ENCODE assay signal across 8 mouse cellular contexts in the genomic region with DNA sequence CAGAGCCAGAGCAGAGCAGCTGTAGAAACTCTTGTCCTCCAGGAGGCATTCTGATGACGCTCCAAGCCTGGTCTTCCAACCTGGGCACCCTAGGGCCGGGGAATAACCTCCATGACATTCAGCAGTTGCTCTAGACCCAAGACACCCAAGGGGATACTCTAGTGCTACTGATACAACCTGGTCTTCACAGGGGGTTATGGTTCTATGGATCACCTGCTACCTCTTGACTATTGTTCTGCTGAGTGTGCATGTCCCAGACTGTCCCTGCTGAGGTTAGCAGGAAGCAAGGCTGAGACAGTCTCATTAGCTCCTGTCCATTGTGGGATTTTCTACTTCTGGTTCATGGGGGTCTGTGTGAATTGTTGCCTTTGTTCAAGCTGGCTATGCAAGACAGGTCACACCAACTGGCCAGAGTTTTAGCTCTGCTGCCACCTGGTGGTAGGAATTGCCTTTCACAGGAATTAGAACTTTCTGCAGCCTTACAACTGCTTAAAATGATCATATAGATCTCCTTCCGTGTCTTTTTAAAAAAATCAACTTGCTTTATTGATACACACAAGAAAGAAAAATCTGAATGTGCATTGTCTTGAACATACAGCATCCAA. TPM values are rescaled to one million over a fixed set of nuclear protein-coding genes. Genes with fewer than 3 reads are reported as not detected.
DNase-seq lines count a peak whose midpoint lies in the region; ATAC-seq and TF ChIP-seq lines count a peak whose summit lies in the region.

No protein-coding gene starts in this region.

- peak; percentile 53 for TF ChIP-seq CTCF in C2C12 (IDR thresholded peaks at IDR 0.05; ENCODE audit: control insufficient read depth, insufficient read depth, insufficient read length)

- H3K79me2 ChIP-seq in C2C12 (ENCODE audit: control insufficient read depth, insufficient read depth): no peaks in the 10 kb centered on the region

- H3K4me1 ChIP-seq in liver, embryonic 13.5 days (replicated peaks): no peaks in the 10 kb centered on the region
- H3K4me1 ChIP-seq in neural tube, embryonic 13.5 days (replicated peaks): no peaks in the 10 kb centered on the region

- WGBS in liver, embryonic 13.5 days (ENCODE audit: insufficient replicate concordance): 33% methylated on average over 3 of the region's 3 CpGs
- 50% methylated on average over 3 of the region's 3 CpGs for WGBS in neural tube, embryonic 13.5 days

- no peak overlapping the region for H3ac ChIP-seq in C2C12 (ENCODE audit: control insufficient read depth, insufficient read length, low read depth)

- H3K4me2 ChIP-seq in liver, embryonic 13.5 days: no peak overlapping the region
- no peak overlapping the region for H3K4me2 ChIP-seq in neural tube, embryonic 13.5 days

- no peaks in the 10 kb centered on the region for H3K36me3 ChIP-seq in C2C12 (ENCODE audit: control insufficient read depth, insufficient read depth)
- no peaks in the 10 kb centered on the region for H3K36me3 ChIP-seq in liver, embryonic 13.5 days
- no peaks in the 10 kb centered on the region for H3K36me3 ChIP-seq in neural tube, embryonic 13.5 days

- H3K27me3 ChIP-seq in C2C12 (ENCODE audit: control insufficient read depth, insufficient read depth, insufficient read length): no peaks in the 10 kb centered on the region
- no peaks in the 10 kb centered on the region for H3K27me3 ChIP-seq in liver, embryonic 13.5 days
- no peaks in the 10 kb centered on the region for H3K27me3 ChIP-seq in neural tube, embryonic 13.5 days

- peak; percentile 79 for ATAC-seq in granulocyte monocyte progenitor cell, adult 5-6 weeks (replicated peaks; ENCODE audit: poor library complexity, severe bottlenecking)
- no peak for ATAC-seq in liver, embryonic 13.5 days (ENCODE audit: low read depth)
- ATAC-seq in neural tube, embryonic 13.5 days (ENCODE audit: low read depth): peak; percentile 89

- no peak overlapping the region for H3K27ac ChIP-seq in liver, embryonic 13.5 days
- no peak overlapping the region for H3K27ac ChIP-seq in neural tube, embryonic 13.5 days (replicated peaks)

- DNase-seq in adrenal gland, adult 2 months: peak; percentile 65
- peak; percentile 93 for DNase-seq in embryo, embryonic 10.5 days (ENCODE audit: low spot score)
- peak; percentile 86 for DNase-seq in kidney, postnatal 10 days
- peak; percentile 17 for DNase-seq in liver, embryonic 13.5 days
- peak; percentile 25 for DNase-seq in testis, postnatal 14 days (ENCODE audit: low spot score)

- no peaks in the 10 kb centered on the region for H3K79me3 ChIP-seq in C2C12 (ENCODE audit: low read depth)

- H3K9ac ChIP-seq in liver, embryonic 13.5 days: no peak overlapping the region
- no peak overlapping the region for H3K9ac ChIP-seq in neural tube, embryonic 13.5 days

- no peaks in the 10 kb centered on the region for H3K9me3 ChIP-seq in liver, embryonic 13.5 days (replicated peaks)
- no peaks in the 10 kb centered on the region for H3K9me3 ChIP-seq in neural tube, embryonic 13.5 days

- no peak overlapping the region for H3K4me3 ChIP-seq in C2C12 (ENCODE audit: insufficient read depth, poor library complexity, severe bottlenecking)
- H3K4me3 ChIP-seq in liver, embryonic 13.5 days (replicated peaks): no peak overlapping the region
- H3K4me3 ChIP-seq in neural tube, embryonic 13.5 days: no peak overlapping the region

TF ChIP-seq in C2C12, 6 proteins besides CTCF, POLR2A, EP300 and RAD21:
- TF ChIP-seq FOSL1 (IDR thresholded peaks at IDR 0.05; ENCODE audit: insufficient read depth, low read length, poor library complexity, severe bottlenecking) (no peak), MYOD1 (IDR thresholded peaks at IDR 0.05; ENCODE audit: control insufficient read depth, insufficient read length, low read depth) (no peak)

RNA-seq across cellular contexts. Expression of a gene that starts 30.8 kb away (rescaled TPM):
- 75.1 TPM for polyA plus RNA-seq in C2C12 (2012; fragmentation: generic; extraction: Trizol)
- 10 to 100 TPM; 78.7 to 84.0 TPM for total RNA-seq in adrenal gland, adult 2 months (2021)
- 91.2 and 99.7 TPM in 2 replicates for polyA plus RNA-seq in adrenal gland, adult 2 months (2012; rRNA removed)
- 304 and 307 TPM in 2 replicates for total RNA-seq in granulocyte monocyte progenitor cell, adult 5-6 weeks (2014; fragmentation: Nextera tagmentation)
- 239 and 283 TPM in 2 replicates for total RNA-seq in granulocyte monocyte progenitor cell, adult 5-6 weeks (2017)
- polyA plus RNA-seq in liver, embryonic 13.5 days (2015; fragmentation: Nextera tagmentation; extraction: Ambion mirVana): 39.7 and 39.8 TPM in 2 replicates
- polyA plus RNA-seq in neural tube, embryonic 13.5 days (2015; fragmentation: Nextera tagmentation; extraction: Ambion mirVana): 48.1 and 51.7 TPM in 2 replicates

RNA-seq across cellular contexts. Expression of a gene that starts 51.2 kb away (rescaled TPM):
- not detected for polyA plus RNA-seq in C2C12 (2012; fragmentation: generic; extraction: Trizol)
- under 1 TPM; 0.06 to 0.17 TPM for total RNA-seq in adrenal gland, adult 2 months (2021)
- polyA plus RNA-seq in adrenal gland, adult 2 months (2012; rRNA removed): not detected in 2 replicates
- not detected in 2 replicates for total RNA-seq in granulocyte monocyte progenitor cell, adult 5-6 weeks (2014; fragmentation: Nextera tagmentation)
- not detected in 2 replicates for total RNA-seq in granulocyte monocyte progenitor cell, adult 5-6 weeks (2017)
- not detected in 2 replicates for polyA plus RNA-seq in liver, embryonic 13.5 days (2015; fragmentation: Nextera tagmentation; extraction: Ambion mirVana)
- 3.0 TPM in 2 replicates for polyA plus RNA-seq in neural tube, embryonic 13.5 days (2015; fragmentation: Nextera tagmentation; extraction: Ambion mirVana)

Comparison
In these comparisons a context has a peak if more than half of its experiments do, and no peak if none do; other contexts are left out.
1. DNase-seq: peak in every context shown above with its lines; median percentile 93 in embryo, embryonic 10.5 days; 86 in kidney, postnatal 10 days; 65 in adrenal gland, adult 2 months; 25 in testis, postnatal 14 days; 17 in liver, embryonic 13.5 days.